Mouse (Mus musculus) R1 (cell line): Measurements from ENCODE around the gene Gm5065.

ENCODE experiments used
- DNase-seq: peaks from one replicate; pipeline ENCODE4 v3.0.0-alpha.2; 2018; ENCODE audit warnings: low read depth, low spot score

The Gm5065 gene

GRCm38 (mm10) chr7:5350237-5350636 lies at the start of gene Gm5065:
TSS of gene Gm5065 (plus strand) at chr7:5350537.
- DNase-seq, result no peak

- DNase-seq, result no peak
Observed at GRCm38 (mm10) chr7:5327511-5327910, 22.8 kb upstream of the Gm5065 start.

- DNase-seq, result no peak
Observed at GRCm38 (mm10) chr7:5350935-5351334, 598 bp downstream of the Gm5065 start, which contains the start of gene Nlrp2. TSS of gene Nlrp2 (minus strand) at chr7:5351035.

DNA sequence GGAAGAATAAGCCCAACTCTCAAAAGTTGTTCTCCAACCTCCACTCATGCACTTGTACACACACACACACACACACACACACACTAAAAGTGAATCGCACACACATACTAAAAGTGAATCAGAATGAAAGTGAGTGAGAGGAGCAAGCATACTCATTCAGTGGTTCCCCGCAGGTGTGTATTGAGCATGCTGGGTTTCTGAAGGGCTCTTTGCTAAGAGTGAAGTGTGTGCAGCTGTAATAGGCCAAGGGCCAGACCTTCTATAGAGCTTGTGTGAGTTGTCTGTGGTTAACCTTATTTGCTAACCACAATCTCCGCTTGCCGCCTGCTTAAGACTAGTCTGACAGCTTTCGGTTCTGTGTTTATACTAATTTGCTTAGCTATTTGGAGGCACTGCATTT lies 13.3 kb downstream of the Gm5065 start:
- DNase-seq, result no peak

- DNase-seq, result no peak
Observed at GRCm38 (mm10) chr7:5366724-5367123, 16.4 kb downstream of the Gm5065 start.

GRCm38 (mm10) chr7:5406201-5406600 lies 55.9 kb downstream of the Gm5065 start:
- DNase-seq, result no peak
